Mouse (Mus musculus): ENCODE results near the gene Cela2a. TPM values are rescaled to one million over a fixed set of nuclear protein-coding genes. Genes with fewer than 3 reads are reported as not detected.
A peak's percentile ranks its signal among the peaks of the same experiment; 100 is the strongest.

Cela2a gene
- polyA plus RNA-seq, 1 experiment from 2014 or later: not detected

GRCm38 (mm10) chr4:141866933-141867490, 41.1 kb upstream of the Cela2a start:
- peaks cover 46% of the 10 kb centered on the region for H3K4me1 ChIP-seq
- H3K4me3 ChIP-seq: no peak overlapping the region
- ATAC-seq (ENCODE audit: low FRiP score): peak; percentile 65
- H3K9me3 ChIP-seq (replicated peaks): no peaks in the 10 kb centered on the region
- peak overlapping the region; percentile 21; the same call in 1 of the 2 replicates for H3K4me2 ChIP-seq (replicated peaks)
- peak overlapping the region; percentile 4; the same call in 1 of the 2 replicates for H3K9ac ChIP-seq
- 22% methylated on average over 10 of the region's 10 CpGs for WGBS
- no peaks in the 10 kb centered on the region for H3K27me3 ChIP-seq
- no peaks in the 10 kb centered on the region; the same call in none of the 2 replicates for H3K36me3 ChIP-seq
- peak overlapping the region; percentile 78 for H3K27ac ChIP-seq

GRCm38 (mm10) chr4:141865600-141865999, 39.6 kb upstream of the Cela2a start:
- Histone ChIP-seq H3K9ac (no peak overlapping the region), H3K4me1 (peaks cover 36% of the 10 kb centered on the region), H3K4me2 (replicated peaks) (no peak overlapping the region), H3K9me3 (replicated peaks) (no peaks in the 10 kb centered on the region), H3K27ac (no peak overlapping the region), H3K4me3 (no peak overlapping the region), H3K27me3 (no peaks in the 10 kb centered on the region), H3K36me3 (peaks cover 6% of the 10 kb centered on the region)
- WGBS: 85% methylated on average over 5 of the region's 5 CpGs
- ATAC-seq (ENCODE audit: low FRiP score): no peak

GRCm38 (mm10) chr4:141865006-141865405, 39.0 kb upstream of the Cela2a start:
- H3K4me2 ChIP-seq (replicated peaks): no peak overlapping the region
- H3K27ac ChIP-seq: no peak overlapping the region
- 96% methylated on average over 5 of the region's 5 CpGs for WGBS
- ATAC-seq (ENCODE audit: low FRiP score): no peak
- H3K9ac ChIP-seq: no peak overlapping the region
- peaks cover 30% of the 10 kb centered on the region for H3K4me1 ChIP-seq
- H3K36me3 ChIP-seq: peaks cover 11% of the 10 kb centered on the region
- H3K4me3 ChIP-seq: no peak overlapping the region
- H3K9me3 ChIP-seq (replicated peaks): no peaks in the 10 kb centered on the region
- no peaks in the 10 kb centered on the region for H3K27me3 ChIP-seq

- Histone ChIP-seq H3K27ac (no peak overlapping the region), H3K4me1 (peaks cover 25% of the 10 kb centered on the region), H3K36me3 (peaks cover 16% of the 10 kb centered on the region), H3K9me3 (replicated peaks) (no peaks in the 10 kb centered on the region), H3K27me3 (no peaks in the 10 kb centered on the region), H3K4me3 (no peak overlapping the region), H3K9ac (no peak overlapping the region), H3K4me2 (replicated peaks) (no peak overlapping the region)
- 90% methylated on average over 8 of the region's 8 CpGs for WGBS
- ATAC-seq (ENCODE audit: low FRiP score): no peak
Observed at GRCm38 (mm10) chr4:141864506-141864905, 38.5 kb upstream of the Cela2a start.

- Histone ChIP-seq H3K27ac (no peak overlapping the region), H3K4me3 (no peak overlapping the region), H3K9me3 (replicated peaks) (no peaks in the 10 kb centered on the region), H3K27me3 (no peaks in the 10 kb centered on the region), H3K4me2 (replicated peaks) (no peak overlapping the region), H3K36me3 (peaks cover 23% of the 10 kb centered on the region), H3K4me1 (peaks cover 24% of the 10 kb centered on the region), H3K9ac (no peak overlapping the region)
- ATAC-seq (ENCODE audit: low FRiP score): no peak
- WGBS: 89% methylated on average over 7 of the region's 7 CpGs
Observed at GRCm38 (mm10) chr4:141863726-141864280, 37.8 kb upstream of the Cela2a start.

GRCm38 (mm10) chr4:141862867-141863266, 36.9 kb upstream of the Cela2a start:
- no peaks in the 10 kb centered on the region for H3K9me3 ChIP-seq (replicated peaks)
- no peaks in the 10 kb centered on the region for H3K27me3 ChIP-seq
- H3K36me3 ChIP-seq: peaks cover 26% of the 10 kb centered on the region
- peaks cover 18% of the 10 kb centered on the region for H3K4me1 ChIP-seq
- H3K9ac ChIP-seq: no peak overlapping the region
- no peak for ATAC-seq (ENCODE audit: low FRiP score)
- 85% methylated on average over 5 of the region's 5 CpGs for WGBS
- no peak overlapping the region for H3K4me3 ChIP-seq
- H3K4me2 ChIP-seq (replicated peaks): no peak overlapping the region
- H3K27ac ChIP-seq: no peak overlapping the region

- ATAC-seq (ENCODE audit: low FRiP score): no peak
- Histone ChIP-seq H3K4me1 (peaks cover 6% of the 10 kb centered on the region), H3K36me3 (peaks cover 26% of the 10 kb centered on the region)
Observed at GRCm38 (mm10) chr4:141861591-141862295, 35.8 kb upstream of the Cela2a start.

GRCm38 (mm10) chr4:141860246-141860841, 34.4 kb upstream of the Cela2a start:
- Histone ChIP-seq H3K27ac (no peak overlapping the region), H3K9ac (no peak overlapping the region), H3K27me3 (no peaks in the 10 kb centered on the region), H3K4me3 (no peak overlapping the region), H3K4me1 (no peaks in the 10 kb centered on the region), H3K36me3 (peaks cover 26% of the 10 kb centered on the region), H3K9me3 (replicated peaks) (no peaks in the 10 kb centered on the region), H3K4me2 (replicated peaks) (no peak overlapping the region)
- WGBS: 67% methylated on average over 19 of the region's 19 CpGs
- no peak for ATAC-seq (ENCODE audit: low FRiP score)

More at GRCm38 (mm10) chr4:141861591-141862295, 35.8 kb upstream of the Cela2a start:
- H3K27ac ChIP-seq: no peak overlapping the region
- no peak overlapping the region for H3K4me3 ChIP-seq
- no peaks in the 10 kb centered on the region for H3K9me3 ChIP-seq (replicated peaks)
- WGBS: 89% methylated on average over 17 of the region's 17 CpGs
- no peak overlapping the region for H3K4me2 ChIP-seq (replicated peaks)
- no peak overlapping the region for H3K9ac ChIP-seq
- H3K27me3 ChIP-seq: no peaks in the 10 kb centered on the region

- 91% methylated on average over 14 of the region's 14 CpGs for WGBS
- Histone ChIP-seq H3K4me3 (no peak overlapping the region), H3K4me1 (no peaks in the 10 kb centered on the region), H3K36me3 (peaks cover 26% of the 10 kb centered on the region), H3K4me2 (replicated peaks) (no peak overlapping the region), H3K27ac (no peak overlapping the region), H3K9me3 (replicated peaks) (no peaks in the 10 kb centered on the region), H3K9ac (no peak overlapping the region), H3K27me3 (no peaks in the 10 kb centered on the region)
- ATAC-seq (ENCODE audit: low FRiP score): no peak
Observed at GRCm38 (mm10) chr4:141859351-141859750, 33.4 kb upstream of the Cela2a start.

- Histone ChIP-seq H3K9me3 (replicated peaks) (no peaks in the 10 kb centered on the region), H3K9ac (no peak overlapping the region), H3K4me2 (replicated peaks) (no peak overlapping the region), H3K27me3 (no peaks in the 10 kb centered on the region), H3K27ac (no peak overlapping the region), H3K4me1 (no peaks in the 10 kb centered on the region), H3K4me3 (no peak overlapping the region), H3K36me3 (peaks cover 26% of the 10 kb centered on the region)
- 90% methylated on average over 20 of the region's 20 CpGs for WGBS
- ATAC-seq (ENCODE audit: low FRiP score): no peak
Observed at GRCm38 (mm10) chr4:141858501-141858900, 32.5 kb upstream of the Cela2a start.

- 19% methylated on average over 10 of the region's 10 CpGs for WGBS
Observed at GRCm38 (mm10) chr4:141857422-141857930, 31.5 kb upstream of the Cela2a start.

GRCm38 (mm10) chr4:141853437-141853836, 27.5 kb upstream of the Cela2a start:
- no peak for ATAC-seq (ENCODE audit: low FRiP score)
- 76% methylated on average over 9 of the region's 9 CpGs for WGBS
- H3K9me3 ChIP-seq (replicated peaks): no peaks in the 10 kb centered on the region

More at GRCm38 (mm10) chr4:141857422-141857930, 31.5 kb upstream of the Cela2a start:
- H3K27me3 ChIP-seq: no peaks in the 10 kb centered on the region
- no peak overlapping the region for H3K4me2 ChIP-seq (replicated peaks)
- no peaks in the 10 kb centered on the region for H3K9me3 ChIP-seq (replicated peaks)
- no peaks in the 10 kb centered on the region for H3K4me1 ChIP-seq
- H3K36me3 ChIP-seq: peaks cover 26% of the 10 kb centered on the region
- no peak overlapping the region for H3K9ac ChIP-seq
- no peak overlapping the region for H3K4me3 ChIP-seq
- peak; percentile 73 for ATAC-seq (ENCODE audit: low FRiP score)
- no peak overlapping the region; the same call in 1 of the 2 replicates for H3K27ac ChIP-seq

More at GRCm38 (mm10) chr4:141853437-141853836, 27.5 kb upstream of the Cela2a start:
- H3K4me1 ChIP-seq: no peaks in the 10 kb centered on the region
- H3K4me2 ChIP-seq (replicated peaks): no peak overlapping the region
- H3K4me3 ChIP-seq: no peak overlapping the region
- no peaks in the 10 kb centered on the region for H3K36me3 ChIP-seq
- no peak overlapping the region for H3K9ac ChIP-seq
- H3K27ac ChIP-seq: no peak overlapping the region
- no peaks in the 10 kb centered on the region for H3K27me3 ChIP-seq
